Mouse (Mus musculus): ENCODE data around the gene Dhrs3.

Dhrs3 gene

GRCm38 (mm10) chr4:144939847-144940411, 47.3 kb downstream of the Dhrs3 start:
- no peak for DNase-seq (ENCODE audit: low read depth, low spot score)

- no peak for DNase-seq (ENCODE audit: low read depth, low spot score)
Observed at GRCm38 (mm10) chr4:144940796-144941462, 48.3 kb downstream of the Dhrs3 start.

- DNase-seq (ENCODE audit: low read depth, low spot score), result no peak
Observed at GRCm38 (mm10) chr4:144942433-144942832, 49.8 kb downstream of the Dhrs3 start.

DNA sequence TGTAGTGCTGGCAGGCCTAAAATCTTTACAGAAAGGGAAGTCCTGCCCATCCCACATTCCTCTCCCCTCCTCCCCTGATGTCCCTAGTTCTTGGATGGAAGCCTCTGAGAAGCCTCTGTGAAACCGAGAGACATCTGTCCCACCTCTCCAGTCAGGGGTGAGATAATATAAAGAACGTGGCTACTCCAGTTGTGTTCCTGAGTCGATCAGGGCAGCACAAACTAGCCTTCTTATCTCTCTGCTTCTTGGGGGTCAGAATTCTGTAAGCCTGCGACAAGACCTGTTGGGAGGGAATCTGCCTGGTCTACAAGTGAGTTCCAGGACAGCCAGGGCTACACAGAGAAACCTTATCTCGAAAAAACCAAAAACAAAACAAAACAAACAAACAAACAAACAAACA, 50.6 kb downstream of the Dhrs3 start:
- no peak for DNase-seq (ENCODE audit: low read depth, low spot score)

GRCm38 (mm10) chr4:144947738-144948390, 55.2 kb downstream of the Dhrs3 start:
- DNase-seq (ENCODE audit: low read depth, low spot score), result no peak

DNA sequence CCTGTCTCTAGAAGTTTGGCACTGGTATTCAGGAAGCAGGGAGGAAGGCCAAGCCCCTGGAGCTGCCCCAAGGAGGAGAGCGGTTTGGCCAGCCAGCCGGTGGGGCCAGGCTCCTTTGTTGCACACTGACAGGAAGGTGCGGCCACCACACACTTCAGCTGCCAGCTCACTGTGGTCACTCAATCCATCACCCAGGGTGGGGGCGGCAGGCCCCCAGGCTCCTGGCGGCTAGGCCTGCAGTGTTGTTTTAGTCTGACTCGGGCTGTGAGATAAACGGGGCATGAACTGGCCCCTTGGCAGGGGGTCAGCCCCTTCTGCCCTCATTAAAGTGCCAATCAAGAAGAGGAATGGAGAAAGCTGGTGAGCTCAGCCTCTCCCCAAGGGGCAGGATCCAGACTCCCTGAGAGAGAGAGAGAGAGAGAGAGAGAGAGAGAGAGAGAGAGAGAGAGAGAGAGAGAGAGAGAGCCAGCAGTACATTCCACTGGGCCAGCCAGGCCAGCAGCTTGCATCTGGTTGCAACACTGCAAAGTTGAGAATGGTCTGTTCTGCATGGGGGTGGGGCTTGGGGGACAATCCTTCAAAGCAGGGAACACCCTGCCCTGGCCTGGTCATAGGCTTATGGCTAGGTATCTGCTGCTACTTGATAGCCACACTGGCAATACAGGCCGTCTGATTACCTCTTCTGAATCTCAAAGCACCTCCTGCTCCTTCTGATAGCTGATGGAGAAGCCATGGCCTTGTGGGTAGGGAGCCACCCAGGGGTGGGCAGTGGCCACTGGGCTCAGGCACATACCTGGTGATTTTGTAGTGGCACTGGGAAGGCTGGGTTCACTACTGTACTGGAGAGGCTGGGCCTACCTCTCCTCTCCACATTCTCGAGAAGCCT, 57.1 kb downstream of the Dhrs3 start:
- DNase-seq (ENCODE audit: low read depth, low spot score), result peak; percentile 91

DNA sequence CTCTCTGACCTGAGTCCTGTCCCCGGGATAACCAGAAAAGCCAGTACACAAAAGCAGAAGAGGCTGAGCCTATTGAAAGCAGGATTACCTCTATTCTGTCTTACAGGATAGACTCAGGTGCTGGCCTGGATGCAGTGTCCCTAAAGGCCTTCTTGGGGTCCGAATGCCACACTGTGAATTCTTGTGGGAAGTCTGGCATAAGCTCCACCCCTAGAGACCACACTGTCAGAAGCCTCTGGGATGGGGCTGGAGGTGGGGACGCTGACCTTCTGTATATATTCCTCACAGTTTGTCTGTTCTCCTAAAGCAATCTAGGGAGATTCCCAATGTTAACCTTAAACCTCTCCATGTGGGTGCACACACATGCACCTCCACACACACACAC, 57.7 kb downstream of the Dhrs3 start:
- no peak for DNase-seq (ENCODE audit: low read depth, low spot score)

DNA sequence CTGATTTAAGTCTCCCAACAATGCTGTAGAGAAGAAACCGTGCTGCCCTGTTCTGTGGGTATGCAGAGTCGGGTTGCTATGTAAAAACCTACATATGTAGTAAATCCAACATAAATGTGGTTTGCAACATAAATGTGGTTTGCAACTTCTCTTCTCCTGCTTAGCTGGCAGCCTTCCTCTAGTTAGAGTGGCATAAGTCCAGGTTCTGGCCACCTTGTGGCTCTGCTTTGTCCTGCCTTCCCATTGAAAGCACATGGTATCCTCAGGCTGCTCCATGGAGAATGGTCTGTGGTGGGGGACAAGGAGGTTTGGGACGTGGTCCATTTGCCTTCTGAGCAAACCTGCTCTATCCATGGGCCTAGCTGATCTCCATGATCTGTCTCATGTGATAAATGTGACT, 58.3 kb downstream of the Dhrs3 start:
- DNase-seq (ENCODE audit: low read depth, low spot score), result no peak

DNA sequence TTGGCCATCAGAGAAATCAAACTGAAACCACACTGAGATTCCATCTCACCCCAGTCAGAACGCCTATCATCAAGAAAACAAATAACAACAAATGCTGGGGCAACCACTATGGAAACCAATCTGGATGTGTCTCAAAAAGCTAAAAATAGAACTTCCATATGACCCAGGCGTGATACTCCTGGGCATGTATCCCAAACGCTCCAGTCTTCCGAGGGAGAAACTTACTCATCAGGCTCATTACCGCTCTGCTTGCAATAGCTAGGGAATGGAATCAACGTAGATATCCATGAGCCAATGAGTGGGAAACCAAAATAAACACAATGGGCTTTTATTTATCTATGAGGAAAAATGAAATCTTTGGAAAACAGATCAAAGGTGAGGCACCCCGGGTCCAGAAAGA, 59.2 kb downstream of the Dhrs3 start:
- DNase-seq (ENCODE audit: low read depth, low spot score), result no peak

DNA sequence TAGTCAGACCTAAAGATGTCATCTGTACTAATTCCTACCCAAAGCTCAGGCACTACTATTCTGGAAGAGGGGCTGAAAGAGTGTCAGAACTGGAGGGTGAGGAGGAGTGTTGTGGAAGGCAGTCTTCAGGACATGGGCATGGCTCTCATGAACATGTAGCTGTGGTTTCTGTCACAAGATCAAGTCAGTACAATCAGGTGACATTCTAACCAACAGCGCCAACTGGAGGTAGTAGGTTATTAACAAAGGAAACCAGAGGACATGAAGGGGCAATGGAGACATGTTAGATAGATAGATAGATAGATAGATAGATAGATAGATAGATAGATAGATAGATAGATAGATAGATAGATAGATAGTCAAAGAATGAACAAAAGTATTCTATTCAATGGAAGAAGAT, 60.8 kb downstream of the Dhrs3 start:
- no peak for DNase-seq (ENCODE audit: low read depth, low spot score)

GRCm38 (mm10) chr4:144955863-144956262, 63.2 kb downstream of the Dhrs3 start:
- no peak for DNase-seq (ENCODE audit: low read depth, low spot score)

- no peak for DNase-seq (ENCODE audit: low read depth, low spot score)
Observed at GRCm38 (mm10) chr4:144956293-144956692, 63.7 kb downstream of the Dhrs3 start.

DNA sequence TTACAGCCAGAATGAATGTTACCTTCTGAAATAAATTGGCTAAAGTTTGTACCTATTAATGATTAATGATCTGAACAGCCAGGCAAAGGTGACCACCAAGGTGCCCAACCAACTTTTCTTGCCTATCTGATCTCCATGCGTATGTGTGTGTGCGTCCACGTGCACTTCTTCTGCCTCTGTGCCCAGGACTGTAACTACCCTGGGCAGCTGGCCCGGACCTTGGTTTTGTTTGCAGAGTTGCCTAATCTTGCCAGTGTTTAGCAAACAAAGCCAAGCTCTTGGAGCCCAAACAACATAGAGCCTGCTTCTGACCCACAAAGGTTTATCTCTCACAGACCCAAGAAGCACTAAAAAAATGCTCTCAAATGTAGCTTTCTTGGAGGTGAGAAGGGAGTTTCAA, 64.6 kb downstream of the Dhrs3 start:
- DNase-seq (ENCODE audit: low read depth, low spot score), result no peak

DNA sequence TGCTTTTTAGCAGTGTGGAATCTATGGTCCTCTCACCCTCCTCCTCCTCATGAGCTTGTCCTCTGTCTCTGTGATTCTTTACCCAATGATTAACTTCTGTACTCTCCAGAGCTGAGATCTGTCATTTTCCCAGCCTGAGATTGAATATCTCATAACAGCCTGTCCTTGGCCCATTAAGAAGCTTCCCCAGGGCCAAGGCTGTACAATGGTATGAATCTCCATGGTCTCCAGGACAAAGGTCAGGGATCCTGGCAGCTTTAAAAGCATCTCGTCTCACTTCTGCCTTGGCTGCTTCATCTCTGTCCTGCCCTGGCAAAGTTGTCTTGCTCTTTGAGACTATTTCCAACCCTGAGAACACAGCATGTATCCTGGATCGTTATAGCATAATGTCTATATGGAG, 65.1 kb downstream of the Dhrs3 start:
- no peak for DNase-seq (ENCODE audit: low read depth, low spot score)

DNA sequence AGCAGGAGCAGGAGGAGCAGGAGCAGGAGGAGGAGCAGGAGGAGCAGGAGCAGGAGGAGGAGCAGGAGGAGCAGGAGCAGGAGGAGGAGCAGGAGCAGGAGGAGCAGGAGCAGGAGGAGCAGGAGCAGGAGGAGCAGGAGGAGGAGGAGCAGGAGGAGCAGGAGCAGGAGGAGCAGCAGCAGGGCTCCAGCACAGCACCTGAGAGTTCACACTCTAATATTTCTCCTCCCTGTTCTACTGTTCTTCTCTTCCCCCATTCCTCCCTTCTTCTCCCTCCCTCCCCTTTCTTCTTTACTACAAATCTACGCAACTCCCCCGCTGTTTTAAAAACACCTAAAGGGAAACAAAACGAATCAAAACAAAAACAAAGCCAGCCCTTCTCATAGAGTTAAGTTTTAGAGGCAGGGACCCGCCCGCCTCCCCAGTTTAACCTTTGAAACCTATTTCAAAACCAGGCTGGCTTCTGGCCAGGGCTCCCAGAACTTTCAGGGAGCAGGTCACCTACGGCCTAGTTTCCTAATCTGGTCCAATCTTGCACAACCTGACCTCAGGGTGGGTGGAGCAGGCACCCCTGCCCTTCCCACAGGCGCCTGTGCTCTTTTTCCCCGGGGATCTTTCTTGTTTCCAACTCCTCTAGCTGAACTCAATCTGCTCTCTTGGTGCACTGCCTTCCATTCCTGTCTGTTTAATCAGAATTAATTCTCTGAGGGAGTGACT, 67.7 kb downstream of the Dhrs3 start:
- DNase-seq (ENCODE audit: low read depth, low spot score), result no peak

GRCm38 (mm10) chr4:144961232-144961631, 68.6 kb downstream of the Dhrs3 start:
- DNase-seq (ENCODE audit: low read depth, low spot score), result no peak

GRCm38 (mm10) chr4:144961696-144962095, 69.1 kb downstream of the Dhrs3 start:
- no peak for DNase-seq (ENCODE audit: low read depth, low spot score)

DNA sequence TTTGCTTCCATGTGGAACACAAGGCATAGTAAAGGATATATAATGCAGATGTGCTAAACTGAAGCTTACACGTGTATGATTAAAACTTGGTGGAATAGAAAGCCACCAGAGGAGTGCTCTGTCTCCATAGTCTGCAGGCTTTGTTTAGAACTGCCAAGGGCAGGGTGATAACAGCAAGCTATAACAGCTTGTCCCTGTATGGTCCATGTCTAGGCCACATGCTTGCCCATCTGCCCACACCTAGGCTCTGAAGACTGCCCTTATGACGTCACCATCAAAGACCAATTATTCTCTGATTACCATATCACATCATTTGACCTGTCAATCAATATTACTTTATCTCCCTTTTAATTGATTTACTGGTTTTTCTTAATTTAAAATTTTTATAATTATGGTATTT, 72.6 kb downstream of the Dhrs3 start:
- DNase-seq (ENCODE audit: low read depth, low spot score), result no peak

DNA sequence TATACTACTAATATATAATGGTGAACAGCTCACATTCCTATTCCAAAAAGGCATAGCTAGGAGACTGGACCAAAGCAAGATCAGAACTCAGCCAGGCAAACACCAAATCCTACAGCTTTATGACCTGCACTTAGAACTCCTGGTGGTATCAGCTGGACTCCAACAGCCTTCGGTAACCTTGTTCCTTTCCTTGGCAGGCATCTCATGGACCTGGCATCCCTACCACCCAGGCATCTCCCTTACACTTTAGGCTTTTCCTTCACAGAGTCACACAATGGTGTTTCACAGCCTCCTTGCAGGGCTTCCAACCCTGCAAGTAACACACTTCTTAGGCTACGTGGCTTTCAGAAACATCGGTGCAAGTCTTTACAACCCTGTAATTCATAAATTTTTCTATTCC, 75.7 kb downstream of the Dhrs3 start:
- DNase-seq (ENCODE audit: low read depth, low spot score), result no peak

DNA sequence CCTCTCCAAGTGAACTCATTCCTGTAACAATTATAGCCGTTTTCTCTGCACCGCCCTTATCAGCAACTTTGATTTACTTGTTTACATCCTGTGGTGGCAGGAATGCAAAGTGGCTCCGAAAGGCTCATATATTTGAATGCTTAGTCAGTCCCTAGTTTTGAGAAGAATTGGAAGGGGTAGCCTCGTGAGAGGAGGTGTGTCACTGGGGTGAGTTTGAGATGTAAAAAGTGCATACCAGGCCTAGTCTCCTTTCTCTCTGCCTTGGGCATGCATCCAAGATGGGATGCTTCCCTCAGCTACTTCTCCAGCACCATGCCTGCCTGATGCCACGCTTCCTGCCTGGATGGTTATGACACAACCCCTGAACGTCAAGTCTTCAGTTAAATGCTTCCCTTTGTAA, 76.4 kb downstream of the Dhrs3 start:
- DNase-seq (ENCODE audit: low read depth, low spot score), result no peak

DNA sequence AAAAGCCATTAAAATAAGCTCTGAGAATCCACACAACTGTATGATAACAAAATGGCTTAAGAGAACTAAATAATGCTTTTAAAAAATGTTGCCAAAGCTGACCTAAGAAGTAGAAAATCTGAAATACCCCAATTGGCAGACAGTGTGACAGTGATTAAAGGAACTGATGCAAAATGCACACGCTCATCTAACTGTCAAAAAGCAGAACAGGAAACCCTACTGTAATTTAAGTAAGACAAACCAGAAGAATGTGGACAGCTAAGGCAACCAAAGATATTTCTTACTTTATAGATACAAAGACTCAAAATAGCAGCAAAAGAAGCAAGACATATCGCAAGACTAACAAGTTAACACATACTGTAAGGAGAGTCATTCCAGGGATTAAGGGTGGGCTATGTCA, 78.4 kb downstream of the Dhrs3 start:
- DNase-seq (ENCODE audit: low read depth, low spot score), result no peak
